Mouse (Mus musculus) cerebellum, adult (tissue): ENCODE results near the gene Ifna4.

Source experiments
- ATAC-seq: cut with Nextera tagmentation; 2 replicates; pipeline ENCODE4 v1.9.2; 2017; ENCODE audit warnings: mild to moderate bottlenecking, moderate library complexity, mixed read lengths; ENCODE audit not compliant: insufficient number of reproducible peaks, low FRiP score, low TSS enrichment

Gene Ifna4

DNA sequence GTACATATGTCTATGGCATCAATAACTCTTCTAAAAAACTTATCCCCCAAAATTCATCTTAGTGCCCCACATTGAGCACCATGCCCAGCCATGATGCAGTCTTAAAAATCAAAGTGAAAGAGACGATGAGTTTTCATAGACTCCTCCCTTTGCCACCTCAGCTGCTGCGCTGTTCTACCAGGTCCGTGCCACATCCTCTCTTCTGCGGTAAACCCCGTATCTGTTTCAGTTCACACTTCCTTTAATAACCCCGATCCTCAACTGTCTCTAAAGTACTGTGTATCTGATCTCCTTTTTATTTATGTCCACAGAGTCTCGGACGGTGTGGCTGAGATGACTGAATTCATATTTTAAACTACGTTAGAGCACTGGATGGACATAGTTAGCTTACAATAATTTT lies 22.9 kb downstream of the Ifna4 start:
- ATAC-seq = no peak

GRCm38 (mm10) chr4:88865011-88865569 lies 23.4 kb downstream of the Ifna4 start:
- ATAC-seq = no peak

- peak; percentile 94 for ATAC-seq
Measured at GRCm38 (mm10) chr4:88867366-88867925, 25.8 kb downstream of the Ifna4 start.

DNA sequence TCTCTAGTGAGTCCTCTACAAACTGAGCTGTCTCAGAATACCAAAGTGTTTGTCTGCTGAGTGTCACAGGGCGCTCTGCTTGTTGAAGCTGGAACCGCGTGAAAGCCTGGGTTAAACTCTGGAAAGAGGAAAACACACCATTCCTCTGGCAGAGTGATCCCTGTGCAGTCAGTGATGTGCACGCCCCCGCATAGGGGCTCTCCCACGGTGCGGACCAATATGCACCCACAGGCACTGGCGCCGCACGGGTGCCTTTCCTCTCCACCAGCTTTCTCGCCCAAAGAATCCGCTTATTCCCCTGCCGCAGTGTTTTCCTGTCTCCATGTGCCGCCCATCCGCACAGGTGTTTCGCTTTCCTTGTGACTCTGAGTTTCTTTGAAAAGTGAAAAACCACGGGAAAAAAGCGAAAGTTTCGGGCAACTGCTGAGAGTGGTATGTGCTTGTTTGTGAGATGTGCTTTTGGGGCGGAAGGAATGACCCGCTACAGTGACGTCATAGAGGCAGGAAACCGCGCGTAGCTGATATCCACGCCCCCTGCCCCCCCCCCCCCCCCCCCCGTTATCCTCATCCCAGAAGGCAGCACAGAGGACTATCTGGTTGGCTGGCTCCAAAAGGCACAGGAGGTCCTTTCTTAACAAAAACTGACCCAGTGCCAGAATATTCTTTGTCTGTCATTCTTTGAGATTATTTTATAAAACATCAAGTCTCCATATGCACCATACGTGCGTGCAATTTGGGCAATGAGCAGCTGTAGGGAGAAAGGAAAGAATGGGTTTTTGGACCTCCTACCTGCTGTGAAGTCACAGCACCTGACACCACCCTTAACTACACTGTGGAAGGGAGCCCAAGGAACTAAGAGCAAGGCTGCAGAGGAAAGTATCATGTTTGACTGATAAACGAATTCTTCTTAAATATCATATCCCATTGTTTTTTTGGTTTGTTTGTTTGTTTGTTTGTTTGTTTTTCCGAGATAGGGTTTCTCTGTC lies 26.6 kb downstream of the Ifna4 start:
- peak; percentile 62 for ATAC-seq

DNA sequence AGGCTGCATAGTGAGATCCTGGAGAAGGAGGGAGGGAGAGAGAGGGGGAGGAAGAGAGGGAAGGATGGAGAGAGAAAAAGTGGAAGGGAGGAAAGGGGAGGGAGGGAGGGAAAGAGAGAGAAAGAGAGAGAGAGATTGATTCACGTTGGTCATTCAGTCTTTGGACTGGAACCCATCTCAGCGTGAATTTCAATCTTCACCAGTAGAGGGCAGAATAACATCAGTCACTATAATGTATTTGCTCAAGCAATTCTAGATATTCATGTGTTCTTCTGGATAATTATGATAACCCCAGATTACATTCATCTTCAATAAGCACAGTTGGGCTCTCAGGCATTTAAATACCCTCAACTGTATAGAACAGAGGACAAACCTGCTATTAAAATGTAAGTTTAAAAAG lies 31.0 kb downstream of the Ifna4 start:
- ATAC-seq = no peak

DNA sequence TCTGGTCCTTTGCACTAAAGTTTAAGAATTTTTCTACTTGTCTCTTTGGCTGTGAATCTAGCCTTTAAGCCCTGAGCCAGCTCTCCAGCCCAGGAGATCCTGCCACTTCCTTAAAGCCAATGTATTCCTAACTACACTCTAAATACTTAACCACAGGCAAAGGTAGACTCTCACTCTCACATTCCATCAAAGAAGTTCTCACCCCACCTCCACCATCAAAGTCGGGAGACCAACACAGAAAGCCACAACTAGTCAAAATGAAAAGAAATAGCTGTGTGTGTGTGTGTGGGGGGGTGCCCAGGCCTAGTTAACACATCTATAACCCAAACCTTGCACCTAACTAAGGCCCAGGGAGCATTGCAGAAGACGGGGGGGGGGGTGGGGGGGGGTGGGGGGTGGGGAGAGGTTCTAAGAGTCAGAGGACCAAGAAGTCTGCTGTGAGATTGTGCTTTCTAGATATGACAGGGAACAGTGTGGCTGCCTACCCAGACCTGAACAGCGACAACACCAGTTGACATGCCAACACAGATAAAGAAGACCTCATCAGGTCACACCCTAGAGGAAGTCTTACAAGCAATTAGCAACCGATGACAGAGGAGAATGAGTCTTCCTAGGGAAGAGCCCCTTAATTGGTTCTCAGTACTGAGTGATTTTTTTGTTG lies 33.9 kb downstream of the Ifna4 start:
- no peak for ATAC-seq

DNA sequence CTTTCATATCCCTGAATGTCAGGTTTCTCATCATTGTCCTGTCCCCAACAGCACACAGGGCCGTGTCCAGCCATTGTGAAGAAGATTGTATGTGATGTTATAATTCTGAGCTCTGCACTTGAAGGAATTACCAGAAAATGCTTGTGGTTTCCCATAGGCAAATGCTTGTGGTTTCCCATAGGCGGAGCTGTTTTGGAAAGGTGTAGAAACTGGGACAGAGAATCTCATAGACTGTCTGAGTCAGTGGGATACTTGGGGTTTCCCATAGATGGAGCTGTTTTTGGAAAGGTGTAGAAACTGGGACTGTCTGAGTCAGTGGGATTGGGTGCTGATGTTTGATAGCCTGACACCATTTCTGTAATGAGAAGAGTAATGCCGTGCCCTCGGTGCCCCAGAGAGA lies 34.9 kb downstream of the Ifna4 start:
- no peak for ATAC-seq

- no peak for ATAC-seq
Measured at GRCm38 (mm10) chr4:88878246-88878645, 36.6 kb downstream of the Ifna4 start.

DNA sequence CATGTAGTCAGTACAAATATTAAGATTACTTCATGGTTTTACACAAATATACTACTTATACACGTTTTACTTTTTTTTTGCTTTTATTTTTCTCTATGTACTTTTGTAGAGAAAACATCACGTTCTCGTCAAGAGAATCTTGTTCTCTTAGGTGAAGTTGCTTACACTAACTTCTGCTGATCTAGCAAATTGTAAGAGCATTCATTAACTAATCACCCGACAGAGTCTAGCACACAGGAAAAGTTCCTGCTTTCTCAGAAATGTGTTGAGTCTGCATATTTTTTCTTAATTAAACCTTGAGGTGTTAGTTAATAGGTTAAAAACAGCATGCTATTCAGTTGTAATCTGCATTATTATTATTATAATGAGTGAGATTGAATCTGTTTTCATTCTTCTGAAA lies 37.1 kb downstream of the Ifna4 start:
- ATAC-seq = no peak

GRCm38 (mm10) chr4:88880101-88880500 lies 38.4 kb downstream of the Ifna4 start, which contains the start of gene Ifne:
Ifne (minus strand) TSS chr4:88880201.
- no peak for ATAC-seq

DNA sequence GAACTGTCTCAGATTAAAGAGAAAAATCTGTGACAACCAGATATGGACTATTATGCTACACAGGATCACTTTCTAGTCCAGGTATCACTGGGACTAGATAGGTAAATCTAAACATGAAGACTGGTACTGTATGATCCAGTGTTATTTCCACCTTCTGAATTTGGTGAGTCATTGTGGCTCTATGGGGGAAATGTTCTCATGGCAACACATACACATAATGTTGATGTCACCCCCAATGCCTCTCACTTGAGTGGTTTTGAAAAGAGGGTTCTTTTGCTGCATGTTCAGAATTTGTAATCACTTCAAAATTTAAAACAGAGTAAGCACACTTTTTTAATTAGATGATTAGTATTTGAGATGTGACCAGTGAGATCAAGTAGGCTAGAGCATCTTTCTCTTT lies 46.6 kb downstream of the Ifna4 start:
- ATAC-seq = no peak
